ENCODE assay signal across 8 mouse cellular contexts in the genomic region with DNA sequence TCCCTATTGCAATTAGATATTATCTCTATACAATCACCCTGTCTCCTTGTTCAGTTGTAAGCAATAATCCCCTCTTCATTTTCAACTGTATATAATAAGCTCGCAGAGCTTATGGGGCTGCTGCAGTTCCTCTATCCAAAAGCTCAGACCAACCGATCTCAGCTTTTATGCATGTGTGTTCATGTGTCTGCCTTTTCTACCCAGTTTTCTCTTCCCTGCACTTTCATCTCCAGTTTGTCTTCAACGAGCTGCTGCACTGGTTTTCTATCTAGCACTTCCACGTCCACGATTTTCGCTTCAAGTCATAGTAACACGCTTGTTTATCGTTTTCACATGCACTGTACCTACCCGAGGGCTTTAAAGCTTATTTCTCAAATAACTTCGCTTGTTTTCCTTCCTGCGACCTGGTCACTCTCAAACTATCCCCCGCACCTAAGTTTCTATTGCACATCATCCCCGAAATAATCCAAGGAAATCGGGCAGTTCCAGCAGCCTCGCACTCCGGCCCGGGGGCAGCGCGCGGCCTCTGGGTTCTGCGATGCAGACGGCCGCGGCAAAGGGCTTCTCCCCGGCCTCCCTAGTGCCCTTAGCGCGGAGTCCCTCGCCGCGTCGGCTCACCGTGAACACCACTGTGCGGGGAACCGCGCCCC. TPM values are rescaled to one million over a fixed set of nuclear protein-coding genes. Genes with fewer than 3 reads are reported as not detected.
A peak's percentile ranks its signal among the peaks of the same experiment; 100 is the strongest.
DNase-seq lines count a peak whose midpoint lies in the region; ATAC-seq and TF ChIP-seq lines count a peak whose summit lies in the region.

No protein-coding gene starts in this region.

- peak overlapping the region; percentile 75 for H3K9ac ChIP-seq in lung, embryonic 14.5 days
- H3K9ac ChIP-seq in embryonic facial prominence, embryonic 11.5 days (replicated peaks; ENCODE audit: low read length) = peak overlapping the region; percentile 77

- H3K9me3 ChIP-seq in lung, embryonic 14.5 days (ENCODE audit: low read depth, low read length) = no peaks in the 10 kb centered on the region
- no peaks in the 10 kb centered on the region for H3K9me3 ChIP-seq in embryonic facial prominence, embryonic 11.5 days (replicated peaks; ENCODE audit: control insufficient read depth, low read length)
- H3K9me3 ChIP-seq in limb, embryonic 10.5 days (replicated peaks) = no peaks in the 10 kb centered on the region

- TF ChIP-seq POLR2A in olfactory bulb, adult 2 months (IDR thresholded peaks at IDR 0.05; ENCODE audit: insufficient read depth, low read depth, low read length) = no peak

- peak; percentile 11 for DNase-seq in lung, embryonic 14.5 days
- DNase-seq in lung, postnatal 36 days = no peak
- no peak for DNase-seq in embryonic facial prominence, embryonic 11.5 days (ENCODE audit: low spot score)
- no peak for DNase-seq in limb, embryonic 10.5 days (ENCODE audit: low spot score)
- DNase-seq in cerebellum, adult 11 months = no peak

- TF ChIP-seq CTCF in lung, embryonic 14.5 days (IDR thresholded peaks at IDR 0.05; ENCODE audit: low read depth) = no peak
- TF ChIP-seq CTCF in olfactory bulb, adult 2 months (IDR thresholded peaks at IDR 0.05; ENCODE audit: insufficient read depth, low read depth, low read length) = no peak

- peak overlapping the region; percentile 84 for H3K4me2 ChIP-seq in lung, embryonic 14.5 days
- peak overlapping the region; percentile 61 for H3K4me2 ChIP-seq in embryonic facial prominence, embryonic 11.5 days (ENCODE audit: low read depth, low read length)

- peaks cover 4% of the 10 kb centered on the region for H3K4me1 ChIP-seq in lung, embryonic 14.5 days (ENCODE audit: insufficient read depth)
- H3K4me1 ChIP-seq in embryonic facial prominence, embryonic 11.5 days (ENCODE audit: control insufficient read depth, insufficient read depth, low read length) = no peaks in the 10 kb centered on the region
- H3K4me1 ChIP-seq in limb, embryonic 10.5 days = peaks cover 11% of the 10 kb centered on the region
- peaks cover 2% of the 10 kb centered on the region; the same call in 1 of the 2 replicates for H3K4me1 ChIP-seq in olfactory bulb, adult 2 months (ENCODE audit: control insufficient read depth, insufficient read depth, low read length)

- H3K27ac ChIP-seq in lung, embryonic 14.5 days (ENCODE audit: low read depth) = peak overlapping the region; percentile 87; the same call in 1 of the 2 replicates
- H3K27ac ChIP-seq in embryonic facial prominence, embryonic 11.5 days (replicated peaks; ENCODE audit: low read depth, low read length) = no peak overlapping the region
- peak overlapping the region; percentile 89 for H3K27ac ChIP-seq in limb, embryonic 10.5 days
- no peak overlapping the region for H3K27ac ChIP-seq in olfactory bulb, adult 2 months (ENCODE audit: insufficient read depth, low read depth, low read length)

- H3K4me3 ChIP-seq in lung, embryonic 14.5 days (ENCODE audit: low read depth, low read length) = peak overlapping the region; percentile 78
- peak overlapping the region; percentile 87 for H3K4me3 ChIP-seq in embryonic facial prominence, embryonic 11.5 days (ENCODE audit: low read depth, low read length)
- H3K4me3 ChIP-seq in limb, embryonic 10.5 days = peak overlapping the region; percentile 91
- peak overlapping the region; percentile 92 for H3K4me3 ChIP-seq in olfactory bulb, adult 2 months (ENCODE audit: insufficient read depth, low read depth, low read length)

- H3K36me3 ChIP-seq in lung, embryonic 14.5 days (ENCODE audit: insufficient read depth) = peaks cover 27% of the 10 kb centered on the region
- H3K36me3 ChIP-seq in embryonic facial prominence, embryonic 11.5 days (replicated peaks; ENCODE audit: control insufficient read depth, insufficient read depth, low read depth, low read length) = 0 out of 2 replicates have a peak, but pooled peaks cover 3% of the 10 kb centered on the region
- H3K36me3 ChIP-seq in limb, embryonic 10.5 days = peaks cover 45% of the 10 kb centered on the region

- no peak for ATAC-seq in lung, embryonic 14.5 days (ENCODE audit: insufficient read depth)
- ATAC-seq in embryonic facial prominence, embryonic 11.5 days (replicated peaks; ENCODE audit: insufficient number of reproducible peaks, low FRiP score, low TSS enrichment, low read depth) = 0 out of 2 replicates have a peak, but pooled peaks have one; percentile 2
- ATAC-seq in cerebellum, adult (ENCODE audit: insufficient number of reproducible peaks, low FRiP score, low TSS enrichment) = no peak
- ATAC-seq in megakaryocyte-erythroid progenitor cell, adult 5-6 weeks (replicated peaks; ENCODE audit: low FRiP score, low TSS enrichment, poor library complexity, severe bottlenecking) = no peak

- no peaks in the 10 kb centered on the region for H3K27me3 ChIP-seq in lung, embryonic 14.5 days (ENCODE audit: insufficient read depth, low read length)
- no peaks in the 10 kb centered on the region for H3K27me3 ChIP-seq in embryonic facial prominence, embryonic 11.5 days (ENCODE audit: control insufficient read depth, insufficient read depth, low read length)
- no peaks in the 10 kb centered on the region for H3K27me3 ChIP-seq in limb, embryonic 10.5 days (ENCODE audit: low read depth, poor library complexity, severe bottlenecking)

- WGBS in lung, embryonic 14.5 days = 1% methylated on average over 35 of the region's 35 CpGs
- WGBS in embryonic facial prominence, embryonic 11.5 days = under 1% methylated on average over 35 of the region's 35 CpGs
- 1% methylated on average over 35 of the region's 35 CpGs for WGBS in limb, embryonic 10.5 days
- under 1% methylated on average over 35 of the region's 35 CpGs for WGBS in olfactory bulb, adult 2 months

RNA-seq across cellular contexts. Expression of gene Gdap2, which starts 0.4 kb away (rescaled TPM):
- 21.9 and 22.0 TPM in 2 replicates for polyA plus RNA-seq in lung, embryonic 14.5 days (2014; fragmentation: Nextera tagmentation; extraction: Ambion mirVana)
- polyA plus RNA-seq in embryonic facial prominence, embryonic 11.5 days (2014; fragmentation: Nextera tagmentation; extraction: Ambion mirVana) = 33.9 and 35.2 TPM in 2 replicates
- 24.2 and 29.1 TPM in 2 replicates for polyA plus RNA-seq in limb, embryonic 10.5 days (2016; fragmentation: Nextera tagmentation; extraction: Ambion mirVana)
- not detected in 2 replicates for polyA plus RNA-seq in olfactory bulb, adult 2 months (2012; ENCODE audit: insufficient read depth, insufficient read length, low replicate concordance, missing spikeins)
- total RNA-seq in megakaryocyte-erythroid progenitor cell, adult 5-6 weeks (2014; fragmentation: Nextera tagmentation) = 12.5 and 17.8 TPM in 2 replicates
- total RNA-seq in megakaryocyte-erythroid progenitor cell, adult 5-6 weeks (2017) = 17.7 and 30.9 TPM in 2 replicates

RNA-seq across cellular contexts. Expression of gene Wdr3, which starts 0.4 kb away (rescaled TPM):
- polyA plus RNA-seq in lung, embryonic 14.5 days (2014; fragmentation: Nextera tagmentation; extraction: Ambion mirVana) = 45.3 and 45.8 TPM in 2 replicates
- polyA plus RNA-seq in embryonic facial prominence, embryonic 11.5 days (2014; fragmentation: Nextera tagmentation; extraction: Ambion mirVana) = 63.0 and 69.6 TPM in 2 replicates
- 65.8 TPM in 2 replicates for polyA plus RNA-seq in limb, embryonic 10.5 days (2016; fragmentation: Nextera tagmentation; extraction: Ambion mirVana)
- polyA plus RNA-seq in olfactory bulb, adult 2 months (2012; ENCODE audit: insufficient read depth, insufficient read length, low replicate concordance, missing spikeins) = not detected in 2 replicates
- 45.7 and 73.8 TPM in 2 replicates for total RNA-seq in megakaryocyte-erythroid progenitor cell, adult 5-6 weeks (2014; fragmentation: Nextera tagmentation)
- 142 and 162 TPM in 2 replicates for total RNA-seq in megakaryocyte-erythroid progenitor cell, adult 5-6 weeks (2017)

Comparison
In these comparisons a context has a peak if more than half of its experiments do, and no peak if none do; other contexts are left out.
1. H3K27ac ChIP-seq: peak in lung, embryonic 14.5 days (single experiment) and limb, embryonic 10.5 days (single experiment); none in embryonic facial prominence, embryonic 11.5 days (single experiment) and olfactory bulb, adult 2 months (single experiment).
2. RNA of gene Gdap2, which starts 0.4 kb away (polyA plus RNA-seq): 33.9 to 35.2 TPM in embryonic facial prominence, embryonic 11.5 days, 24.2 to 29.1 TPM in limb, embryonic 10.5 days and 21.9 to 22.0 TPM in lung, embryonic 14.5 days; not detected in olfactory bulb, adult 2 months; every median in the first group is over 10 times any median in the second.
3. Peak in every context shown above with its lines, with median percentiles within 50 percentile points of each other: H3K4me3 ChIP-seq.